Mouse (Mus musculus) spleen, adult 2 months (tissue): ENCODE data around the gene Msl3l2. TPM values are rescaled to one million over a fixed set of nuclear protein-coding genes. Genes with fewer than 3 reads are reported as not detected.

Source experiments
- DNase-seq, 2 experiments: peaks; one replicate each; pipeline versions ENCODE4 v3.0.0 to v3.0.0-alpha.2; 2012 to 2021; ENCODE audit warnings: low spot score in 2 of 2, low read depth in 1 of 2
- H3K27ac ChIP-seq: fragments of 200-500 bp; 2 replicates; pipeline ENCODE4 v1.5.1; 2012; ENCODE audit warnings: low read length, inconsistent platforms; ENCODE audit not compliant: insufficient read depth
- H3K27me3 ChIP-seq: fragments of 200-500 bp; 2 replicates; pipeline ENCODE4 v1.6.1; 2012; ENCODE audit warnings: mild to moderate bottlenecking, moderate library complexity, low read length, inconsistent platforms; ENCODE audit not compliant: control insufficient read depth, insufficient read depth
- H3K36me3 ChIP-seq: fragments of 200-500 bp; 2 replicates; pipeline ENCODE4 v1.6.1; 2012; ENCODE audit warnings: mild to moderate bottlenecking, low read length, inconsistent platforms; ENCODE audit not compliant: control insufficient read depth, insufficient read depth
- H3K4me1 ChIP-seq: fragments of 200-500 bp; 2 replicates; pipeline ENCODE4 v1.6.1; 2011; ENCODE audit warnings: inconsistent platforms; ENCODE audit not compliant: control insufficient read depth, insufficient read depth, insufficient read length
- H3K4me3 ChIP-seq: fragments of 200-500 bp; 2 replicates; pipeline ENCODE4 v1.5.1; 2011; ENCODE audit warnings: mild to moderate bottlenecking, inconsistent platforms; ENCODE audit not compliant: insufficient read depth, insufficient read length; ENCODE audit errors: extremely low read depth
- CTCF ChIP-seq: fragments of 200-500 bp; IDR thresholded peaks from 2 replicates; pipeline ENCODE4 v1.5.1; 2011; ENCODE audit warnings: mild to moderate bottlenecking, inconsistent platforms; ENCODE audit not compliant: insufficient read depth, insufficient read length, insufficient replicate concordance; ENCODE audit errors: extremely low read depth
- POLR2A ChIP-seq: fragments of 200-500 bp; IDR thresholded peaks from 2 replicates; pipeline ENCODE4 v1.6.1; 2011; ENCODE audit warnings: low read depth, low read length, inconsistent platforms
- WGBS: fragments of 180-500 bp; shearing (Covaris S2); methylation state at CpG from one replicate; pipeline ENCODE4 v1.1.7; 2018; 5-methylcytosine and 5-hydroxymethylcytosine counted together
- polyA plus RNA-seq: library from polyadenylated mRNA; depleted of rRNA; stranded (reverse); fragments of >200 nt; gene quantifications from 2 replicates; pipeline ENCODE4 v1.2.3, GENCODE M21; 2012; rRNA removed

The Msl3l2 gene
- polyA plus RNA-seq, 1 experiment: 2.6 TPM

DNA sequence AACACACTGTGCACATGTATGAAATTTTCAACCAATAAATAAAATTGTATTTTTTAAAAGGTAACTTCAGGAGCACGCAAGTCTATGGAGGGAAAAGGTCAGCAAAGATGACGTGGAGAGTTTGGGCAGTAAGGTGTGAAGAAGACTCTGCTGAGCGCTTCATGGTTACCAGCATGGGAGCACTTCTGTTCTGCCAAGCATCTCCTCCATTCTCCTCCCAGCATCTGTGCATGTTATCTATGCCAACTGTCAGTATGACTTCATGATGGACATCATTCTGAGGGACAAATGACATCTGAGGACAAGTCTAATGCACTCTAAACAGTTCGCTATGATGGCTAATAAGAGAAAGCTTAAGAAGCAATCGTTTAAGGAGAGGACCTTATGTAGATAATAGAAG is 30.5 kb downstream of the Msl3l2 start:
- Histone ChIP-seq H3K36me3 (no peaks in the 10 kb centered on the region), H3K4me1 (no peaks in the 10 kb centered on the region), H3K4me3 (no peak overlapping the region), H3K27me3 (no peaks in the 10 kb centered on the region), H3K27ac (no peak overlapping the region)
- 93% methylated on average over 5 of the region's 5 CpGs for WGBS
- DNase-seq: no peak
- TF ChIP-seq CTCF (no peak), POLR2A (no peak)

DNA sequence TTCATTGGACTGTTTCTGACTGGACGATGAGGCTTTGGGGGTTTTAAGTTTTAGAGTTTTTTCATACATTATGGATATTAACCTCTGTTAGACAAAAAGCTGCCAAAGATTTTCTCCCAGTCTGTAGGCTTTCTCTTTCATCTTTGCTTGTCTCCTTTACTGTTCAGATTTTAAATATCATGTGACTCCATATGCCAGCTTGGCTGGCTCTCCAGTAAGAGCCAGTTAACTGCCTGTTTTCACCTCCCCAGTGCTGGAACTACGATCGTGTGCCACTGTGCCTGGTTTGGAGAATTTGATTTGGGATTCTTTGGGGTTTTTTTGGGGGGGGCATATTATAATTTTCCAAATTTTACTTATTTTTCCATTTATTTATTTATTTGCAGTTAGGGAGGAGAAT is 42.2 kb downstream of the Msl3l2 start:
- TF ChIP-seq CTCF: no peak
- no peak for DNase-seq
- no peaks in the 10 kb centered on the region for H3K4me1 ChIP-seq
- no peaks in the 10 kb centered on the region for H3K27me3 ChIP-seq
- WGBS: 97% methylated on average over 3 of the region's 3 CpGs
- no peaks in the 10 kb centered on the region for H3K36me3 ChIP-seq
- H3K27ac ChIP-seq: no peak overlapping the region
- no peak overlapping the region for H3K4me3 ChIP-seq

DNA sequence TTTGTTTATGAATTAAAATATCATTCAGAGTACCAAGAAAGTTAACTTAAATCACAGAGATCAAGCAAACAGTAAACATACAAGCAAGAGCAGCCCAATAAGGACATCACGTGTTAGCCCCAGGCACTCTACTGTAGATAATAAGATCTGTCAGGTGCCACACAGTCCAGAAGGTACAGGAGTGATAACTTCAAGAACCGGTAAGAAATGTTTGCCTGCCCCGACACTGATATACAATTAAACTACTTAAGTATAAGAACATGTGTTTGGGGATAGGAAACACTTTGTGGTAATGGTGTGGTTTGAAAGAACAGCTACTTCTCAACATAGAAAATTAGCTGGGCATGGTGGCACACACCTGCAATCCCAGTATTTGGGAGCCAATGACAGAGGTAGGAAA is 50.2 kb downstream of the Msl3l2 start:
- Histone ChIP-seq H3K27ac (no peak overlapping the region), H3K27me3 (no peaks in the 10 kb centered on the region), H3K36me3 (no peaks in the 10 kb centered on the region), H3K4me3 (no peak overlapping the region), H3K4me1 (no peaks in the 10 kb centered on the region)
- WGBS: 79% methylated on average over 3 of the region's 3 CpGs
- no peak for DNase-seq
- no peak for TF ChIP-seq POLR2A
- TF ChIP-seq CTCF: no peak

DNA sequence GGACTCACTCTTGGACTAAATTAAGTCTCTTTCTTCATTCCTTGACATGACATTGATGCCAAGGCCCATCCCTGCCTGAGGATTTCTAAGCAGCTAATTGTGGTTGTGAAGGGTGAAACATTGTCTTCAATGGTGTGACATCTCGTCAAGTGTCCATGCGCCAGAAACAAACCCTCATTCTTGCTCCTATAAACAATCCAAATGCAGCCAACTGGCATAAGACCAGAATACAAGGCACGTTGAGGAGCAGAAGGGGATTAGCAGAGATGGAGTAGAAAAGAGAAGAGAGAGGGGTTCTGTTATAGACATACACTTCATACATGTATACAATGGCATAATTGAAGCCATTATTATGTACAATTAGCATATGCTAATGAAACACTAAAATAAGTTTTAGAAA is 51.5 kb downstream of the Msl3l2 start:
- TF ChIP-seq POLR2A (no peak), CTCF (no peak)
- H3K27me3 ChIP-seq: no peaks in the 10 kb centered on the region
- H3K4me3 ChIP-seq: no peak overlapping the region
- 92% methylated on average over 3 of the region's 3 CpGs for WGBS
- no peaks in the 10 kb centered on the region for H3K4me1 ChIP-seq
- H3K36me3 ChIP-seq: no peaks in the 10 kb centered on the region
- H3K27ac ChIP-seq: no peak overlapping the region
- no peak for DNase-seq

DNA sequence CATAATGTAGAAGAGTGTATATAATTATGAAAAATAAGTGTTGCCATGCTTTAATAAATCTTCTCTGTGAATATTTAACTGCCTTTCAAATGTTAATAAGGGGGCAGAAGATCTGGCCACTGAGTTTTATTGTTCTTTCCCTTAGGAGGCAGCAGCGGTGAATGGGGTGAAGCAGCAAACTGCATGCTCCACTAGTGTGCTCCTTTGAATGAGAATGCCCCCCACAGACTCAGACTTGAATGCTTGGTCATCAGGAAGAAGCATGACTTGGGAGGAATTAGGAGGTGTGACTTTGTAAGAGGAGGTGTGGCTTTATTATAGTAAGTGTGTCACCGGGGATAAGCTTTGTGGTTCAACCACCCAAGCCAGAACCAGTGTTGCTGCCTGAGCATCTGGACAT is 52.0 kb downstream of the Msl3l2 start:
- no peak overlapping the region for H3K4me3 ChIP-seq
- no peak for TF ChIP-seq CTCF
- no peak for TF ChIP-seq POLR2A
- no peak for DNase-seq
- WGBS: 87% methylated on average over 2 of the region's 2 CpGs
- H3K27me3 ChIP-seq: no peaks in the 10 kb centered on the region
- H3K27ac ChIP-seq: no peak overlapping the region
- H3K36me3 ChIP-seq: no peaks in the 10 kb centered on the region
- H3K4me1 ChIP-seq: no peaks in the 10 kb centered on the region

DNA sequence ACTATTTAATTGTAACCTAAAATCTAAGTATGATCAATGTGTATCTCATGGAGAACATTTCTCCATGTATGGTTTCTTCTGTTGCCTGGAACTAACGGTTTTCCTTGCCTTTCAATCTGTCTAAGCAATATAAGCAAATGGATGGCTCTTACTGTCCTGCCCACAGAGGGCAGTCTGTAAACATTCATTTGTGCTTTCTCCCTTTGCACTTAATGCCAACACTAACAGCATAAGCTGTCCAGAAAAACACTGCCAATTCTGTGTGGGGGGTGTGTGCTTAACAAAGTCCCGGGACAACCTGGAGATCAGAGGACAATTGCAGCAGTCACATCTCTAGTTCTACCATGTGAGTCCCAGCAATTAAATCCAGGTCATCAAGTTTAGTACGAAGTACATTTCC is 57.7 kb downstream of the Msl3l2 start:
- H3K36me3 ChIP-seq: no peaks in the 10 kb centered on the region
- DNase-seq: no peak

DNA sequence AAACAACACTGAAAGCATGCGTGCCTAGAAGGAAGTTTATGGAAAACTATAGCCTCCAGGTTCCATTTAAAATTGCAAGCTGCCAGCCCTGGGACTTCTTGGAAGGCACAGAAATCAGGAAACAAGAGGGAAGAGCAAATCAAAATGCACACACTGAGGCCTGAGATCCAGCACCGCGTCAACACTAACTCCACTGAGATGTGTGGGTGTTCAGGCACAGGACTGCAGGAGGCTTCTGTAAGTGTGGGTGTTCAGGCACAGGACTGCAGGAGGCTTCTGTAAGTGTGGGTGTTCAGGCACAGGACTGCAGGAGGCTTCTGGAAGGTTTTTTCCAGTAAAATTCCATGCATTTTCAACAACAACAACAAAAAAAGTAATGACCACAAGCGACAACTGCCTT is 59.0 kb downstream of the Msl3l2 start:
- DNase-seq: no peak
- H3K4me3 ChIP-seq: no peak overlapping the region
- no peak overlapping the region for H3K27ac ChIP-seq
- TF ChIP-seq POLR2A (no peak), CTCF (no peak)
- H3K36me3 ChIP-seq: no peaks in the 10 kb centered on the region
- 92% methylated on average over 4 of the region's 4 CpGs for WGBS
- H3K27me3 ChIP-seq: no peaks in the 10 kb centered on the region
- no peaks in the 10 kb centered on the region for H3K4me1 ChIP-seq

More for the DNA sequence above, 57.7 kb downstream of the Msl3l2 start:
- WGBS: 90% methylated on average over 3 of the region's 3 CpGs
- Histone ChIP-seq H3K27ac (no peak overlapping the region), H3K4me3 (no peak overlapping the region), H3K27me3 (no peaks in the 10 kb centered on the region), H3K4me1 (no peaks in the 10 kb centered on the region)
- no peak for TF ChIP-seq CTCF
- no peak for TF ChIP-seq POLR2A

Other genes with a start within 250 kb of the Msl3l2 start
- 0.20 TPM in 2 replicates for gene Tbc1d32, start 121.8 kb downstream of the Msl3l2 start, polyA plus RNA-seq